Mouse (Mus musculus): Measurements from ENCODE around the gene Ikzf1. TPM values are rescaled to one million over a fixed set of nuclear protein-coding genes. Genes with fewer than 3 reads are reported as not detected.

Ikzf1 gene
- total RNA-seq, 1 experiment = 0.49 TPM

DNA sequence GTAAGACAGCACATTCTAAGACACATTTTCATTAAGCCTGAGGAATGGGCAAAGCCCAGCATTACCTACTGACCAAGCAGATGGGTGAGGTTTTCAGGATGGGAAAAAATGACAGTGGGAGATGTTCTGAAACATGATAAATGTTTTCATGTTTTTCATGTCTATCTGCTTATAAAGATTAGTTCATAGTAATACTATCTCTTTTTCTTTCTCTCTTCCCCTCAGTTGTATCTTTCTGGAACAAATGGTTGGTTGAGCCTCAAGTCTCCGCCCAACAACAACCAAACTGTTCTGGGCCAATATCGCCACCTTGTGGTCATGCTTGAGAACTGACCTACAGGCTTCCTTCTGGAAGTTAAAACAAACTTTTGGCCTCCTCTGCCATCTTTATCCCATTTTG lies 57.8 kb downstream of the Ikzf1 start:
- Histone ChIP-seq H3K36me3 (ENCODE audit: control insufficient read depth, insufficient read depth, low read length, poor library complexity, severe bottlenecking) (no peaks in the 10 kb centered on the region), H3K4me3 (ENCODE audit: insufficient read depth in 1 of 2, low read depth in 1 of 2, low read length in 2 of 2, poor library complexity in 1 of 2, severe bottlenecking in 1 of 2) (no peak overlapping the region), H3K4me1 (ENCODE audit: control insufficient read depth in 2 of 2, insufficient read depth in 2 of 2, low read length in 2 of 2, poor library complexity in 1 of 2) (no peaks in the 10 kb centered on the region), H3K9ac (ENCODE audit: insufficient read depth, low read depth, low read length, poor library complexity, severe bottlenecking) (no peak overlapping the region), H3K9me3 (ENCODE audit: control insufficient read depth, insufficient read depth, low read depth, low read length) (no peaks in the 10 kb centered on the region), H3K27ac (ENCODE audit: insufficient read depth, low read depth, low read length, poor library complexity, severe bottlenecking) (no peak overlapping the region)
- in situ Hi-C loops (cut with MboI; ENCODE audit: low sequenced_read_pairs in 2 of 2, unreplicated experiment in 2 of 2) = loop anchor here (25.0 kb wide), 1 partner anchor 180 kb away; no protein-coding TSS in a partner anchor
- DNase-seq (ENCODE audit: low read depth, low spot score) = peak; percentile 51
- no peak for TF ChIP-seq HCFC1 (IDR thresholded peaks at IDR 0.05; ENCODE audit: borderline replicate concordance, insufficient read depth, low read length)
- peak; percentile 84 for TF ChIP-seq ZC3H11A (IDR thresholded peaks at IDR 0.05; ENCODE audit: borderline replicate concordance, low read depth, low read length)

DNA sequence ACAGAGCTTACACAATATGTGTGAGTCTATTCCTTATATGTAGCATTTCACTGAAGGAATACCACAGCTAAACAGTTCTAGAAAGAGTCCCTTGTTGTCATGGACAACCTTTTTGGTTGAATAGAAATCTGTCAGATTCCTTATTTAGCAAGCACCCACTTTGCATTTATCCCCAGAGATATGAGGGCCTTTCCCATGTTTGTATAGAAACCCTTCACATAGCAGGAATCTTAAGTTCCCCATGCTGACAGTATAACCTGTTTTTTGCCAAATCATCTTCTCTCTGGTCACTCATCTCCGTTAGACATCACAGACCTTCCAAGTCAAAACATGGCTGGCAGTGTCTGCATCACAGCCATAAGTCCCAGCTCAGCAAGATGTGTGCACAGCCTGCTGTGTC lies 59.4 kb downstream of the Ikzf1 start:
- H3K4me3 ChIP-seq (ENCODE audit: insufficient read depth in 1 of 2, low read depth in 1 of 2, low read length in 2 of 2, poor library complexity in 1 of 2, severe bottlenecking in 1 of 2) = no peak overlapping the region
- H3K27ac ChIP-seq (ENCODE audit: insufficient read depth, low read depth, low read length, poor library complexity, severe bottlenecking) = no peak overlapping the region
- DNase-seq (ENCODE audit: low read depth, low spot score) = no peak
- TF ChIP-seq MAFK (IDR thresholded peaks at IDR 0.05; ENCODE audit: insufficient read depth, low read depth, low read length) (no peak), CHD2 (IDR thresholded peaks at IDR 0.05; ENCODE audit: low read depth, low read length) (no peak), ZC3H11A (IDR thresholded peaks at IDR 0.05; ENCODE audit: borderline replicate concordance, low read depth, low read length) (no peak), HCFC1 (IDR thresholded peaks at IDR 0.05; ENCODE audit: borderline replicate concordance, insufficient read depth, low read length) (no peak), ZNF384 (IDR thresholded peaks at IDR 0.05; ENCODE audit: low read depth, low read length) (no peak)
- no peaks in the 10 kb centered on the region for H3K4me1 ChIP-seq (ENCODE audit: control insufficient read depth in 2 of 2, insufficient read depth in 2 of 2, low read length in 2 of 2, poor library complexity in 1 of 2)
- no peaks in the 10 kb centered on the region for H3K36me3 ChIP-seq (ENCODE audit: control insufficient read depth, insufficient read depth, low read length, poor library complexity, severe bottlenecking)
- H3K9ac ChIP-seq (ENCODE audit: insufficient read depth, low read depth, low read length, poor library complexity, severe bottlenecking) = no peak overlapping the region
- H3K9me3 ChIP-seq (ENCODE audit: control insufficient read depth, insufficient read depth, low read depth, low read length) = no peaks in the 10 kb centered on the region
- in situ Hi-C loops (cut with MboI; ENCODE audit: low sequenced_read_pairs in 2 of 2, unreplicated experiment in 2 of 2) = loop anchor here (25.0 kb wide), 1 partner anchor 182 kb away; no protein-coding TSS in a partner anchor

DNA sequence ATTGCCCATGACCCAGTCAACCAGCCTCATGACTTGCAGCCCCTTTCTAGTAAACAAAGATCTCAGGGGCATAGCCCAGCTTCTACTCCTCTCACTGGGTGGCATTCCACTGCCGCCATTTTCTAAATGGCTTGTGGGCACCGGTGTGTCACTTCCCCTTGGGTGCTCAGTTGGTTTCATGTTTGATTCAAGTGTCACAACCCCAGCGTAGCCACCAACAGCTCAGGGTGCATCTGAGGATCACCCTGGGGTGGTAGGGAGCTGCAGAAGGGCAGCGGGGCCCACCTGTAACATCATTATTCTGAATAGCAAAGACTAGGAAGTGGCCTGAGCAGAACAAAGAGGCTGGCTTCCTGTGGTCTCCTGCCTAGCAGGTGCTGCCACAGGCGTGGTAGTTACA lies 66.3 kb downstream of the Ikzf1 start:
- in situ Hi-C loops (cut with MboI; ENCODE audit: low sequenced_read_pairs in 2 of 2, unreplicated experiment in 2 of 2) = no loop called here
- DNase-seq (ENCODE audit: low read depth, low spot score) = no peak
- Histone ChIP-seq H3K36me3 (ENCODE audit: control insufficient read depth, insufficient read depth, low read length, poor library complexity, severe bottlenecking) (no peaks in the 10 kb centered on the region), H3K9ac (ENCODE audit: insufficient read depth, low read depth, low read length, poor library complexity, severe bottlenecking) (no peak overlapping the region), H3K9me3 (ENCODE audit: control insufficient read depth, insufficient read depth, low read depth, low read length) (no peaks in the 10 kb centered on the region), H3K27ac (ENCODE audit: insufficient read depth, low read depth, low read length, poor library complexity, severe bottlenecking) (no peak overlapping the region), H3K4me3 (ENCODE audit: insufficient read depth in 1 of 2, low read depth in 1 of 2, low read length in 2 of 2, poor library complexity in 1 of 2, severe bottlenecking in 1 of 2) (no peak overlapping the region), H3K4me1 (ENCODE audit: control insufficient read depth in 2 of 2, insufficient read depth in 2 of 2, low read length in 2 of 2, poor library complexity in 1 of 2) (no peaks in the 10 kb centered on the region)
- TF ChIP-seq MAFK (IDR thresholded peaks at IDR 0.05; ENCODE audit: insufficient read depth, low read depth, low read length) (no peak), ZNF384 (IDR thresholded peaks at IDR 0.05; ENCODE audit: low read depth, low read length) (no peak), ZC3H11A (IDR thresholded peaks at IDR 0.05; ENCODE audit: borderline replicate concordance, low read depth, low read length) (no peak), CHD2 (IDR thresholded peaks at IDR 0.05; ENCODE audit: low read depth, low read length) (no peak), HCFC1 (IDR thresholded peaks at IDR 0.05; ENCODE audit: borderline replicate concordance, insufficient read depth, low read length) (no peak)

DNA sequence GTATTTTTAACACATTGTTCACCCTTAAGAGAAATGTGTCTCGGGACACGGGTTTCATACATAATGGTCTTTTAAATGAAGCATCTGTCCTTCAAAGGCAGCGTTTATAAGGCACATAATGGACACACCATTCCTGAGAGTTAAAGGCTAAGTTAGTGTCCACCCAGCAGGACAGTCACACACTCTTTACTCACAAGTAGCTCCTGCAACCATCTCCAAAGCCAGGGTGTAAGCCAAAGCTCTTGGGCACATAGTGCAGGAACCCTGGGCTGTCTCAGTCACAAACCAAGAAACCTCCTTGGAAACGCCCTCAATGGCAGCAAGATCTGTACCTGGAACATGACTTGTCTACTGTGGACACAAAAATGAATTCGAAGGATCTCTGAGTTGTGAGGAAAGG lies 68.1 kb downstream of the Ikzf1 start:
- no peak overlapping the region for H3K9ac ChIP-seq (ENCODE audit: insufficient read depth, low read depth, low read length, poor library complexity, severe bottlenecking)
- no peak for DNase-seq (ENCODE audit: low read depth, low spot score)
- no peaks in the 10 kb centered on the region for H3K4me1 ChIP-seq (ENCODE audit: control insufficient read depth in 2 of 2, insufficient read depth in 2 of 2, low read length in 2 of 2, poor library complexity in 1 of 2)
- no peak overlapping the region for H3K4me3 ChIP-seq (ENCODE audit: insufficient read depth in 1 of 2, low read depth in 1 of 2, low read length in 2 of 2, poor library complexity in 1 of 2, severe bottlenecking in 1 of 2)
- H3K27ac ChIP-seq (ENCODE audit: insufficient read depth, low read depth, low read length, poor library complexity, severe bottlenecking) = no peak overlapping the region
- no peaks in the 10 kb centered on the region for H3K9me3 ChIP-seq (ENCODE audit: control insufficient read depth, insufficient read depth, low read depth, low read length)
- no peaks in the 10 kb centered on the region for H3K36me3 ChIP-seq (ENCODE audit: control insufficient read depth, insufficient read depth, low read length, poor library complexity, severe bottlenecking)
- in situ Hi-C loops (cut with MboI; ENCODE audit: low sequenced_read_pairs in 2 of 2, unreplicated experiment in 2 of 2) = no loop called here
- TF ChIP-seq HCFC1 (IDR thresholded peaks at IDR 0.05; ENCODE audit: borderline replicate concordance, insufficient read depth, low read length) (no peak), CHD2 (IDR thresholded peaks at IDR 0.05; ENCODE audit: low read depth, low read length) (no peak), MAFK (IDR thresholded peaks at IDR 0.05; ENCODE audit: insufficient read depth, low read depth, low read length) (no peak), ZNF384 (IDR thresholded peaks at IDR 0.05; ENCODE audit: low read depth, low read length) (no peak), ZC3H11A (IDR thresholded peaks at IDR 0.05; ENCODE audit: borderline replicate concordance, low read depth, low read length) (no peak)

DNA sequence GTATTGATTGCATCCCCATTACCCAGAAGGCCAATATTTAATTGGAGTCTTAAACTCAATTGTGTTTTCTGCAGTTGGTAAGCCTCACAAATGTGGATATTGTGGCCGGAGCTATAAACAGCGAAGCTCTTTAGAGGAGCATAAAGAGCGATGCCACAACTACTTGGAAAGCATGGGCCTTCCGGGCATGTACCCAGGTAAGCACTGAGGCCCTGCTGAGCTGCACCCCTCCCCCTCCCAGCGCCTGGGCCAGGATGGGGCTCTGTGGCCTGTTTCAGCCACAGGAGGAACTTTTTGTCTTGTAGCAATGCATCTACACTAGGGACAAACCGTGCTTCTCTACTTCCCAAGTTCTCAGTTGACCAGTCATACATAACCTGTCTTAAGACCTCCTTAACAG lies 73.3 kb downstream of the Ikzf1 start:
- in situ Hi-C loops (cut with MboI; ENCODE audit: low sequenced_read_pairs in 2 of 2, unreplicated experiment in 2 of 2) = no loop called here
- Histone ChIP-seq H3K4me1 (ENCODE audit: control insufficient read depth in 2 of 2, insufficient read depth in 2 of 2, low read length in 2 of 2, poor library complexity in 1 of 2) (no peaks in the 10 kb centered on the region), H3K27ac (ENCODE audit: insufficient read depth, low read depth, low read length, poor library complexity, severe bottlenecking) (no peak overlapping the region), H3K4me3 (ENCODE audit: insufficient read depth in 1 of 2, low read depth in 1 of 2, low read length in 2 of 2, poor library complexity in 1 of 2, severe bottlenecking in 1 of 2) (no peak overlapping the region), H3K9me3 (ENCODE audit: control insufficient read depth, insufficient read depth, low read depth, low read length) (no peaks in the 10 kb centered on the region), H3K36me3 (ENCODE audit: control insufficient read depth, insufficient read depth, low read length, poor library complexity, severe bottlenecking) (no peaks in the 10 kb centered on the region), H3K9ac (ENCODE audit: insufficient read depth, low read depth, low read length, poor library complexity, severe bottlenecking) (no peak overlapping the region)
- no peak for DNase-seq (ENCODE audit: low read depth, low spot score)
- TF ChIP-seq ZC3H11A (IDR thresholded peaks at IDR 0.05; ENCODE audit: borderline replicate concordance, low read depth, low read length) = no peak
- TF ChIP-seq MAFK (IDR thresholded peaks at IDR 0.05; ENCODE audit: insufficient read depth, low read depth, low read length) = no peak
- TF ChIP-seq ZNF384 (IDR thresholded peaks at IDR 0.05; ENCODE audit: low read depth, low read length) = no peak
- no peak for TF ChIP-seq HCFC1 (IDR thresholded peaks at IDR 0.05; ENCODE audit: borderline replicate concordance, insufficient read depth, low read length)
- TF ChIP-seq CHD2 (IDR thresholded peaks at IDR 0.05; ENCODE audit: low read depth, low read length) = no peak

All from ES-E14 (cell line).